Mouse (Mus musculus) limb, embryonic 15.5 days (tissue): ENCODE data around the gene Nlrp2. TPM values are rescaled to one million over a fixed set of nuclear protein-coding genes. Genes with fewer than 3 reads are reported as not detected.

Experiments
- ATAC-seq: fragments of 200-750 bp; cut with Nextera tagmentation; 2 replicates; pipeline ENCODE4 v1.8.0; 2017; ENCODE audit warnings: low read depth, moderate TSS enrichment; ENCODE audit not compliant: insufficient number of reproducible peaks, low FRiP score, low TSS enrichment
- H3K27ac ChIP-seq: fragments of 300-500 bp; sonication (generic); 2 replicates; pipeline ENCODE4 v1.5.1; 2015; ENCODE audit warnings: moderate library complexity, mild to moderate bottlenecking, inconsistent platforms
- H3K27me3 ChIP-seq: fragments of 300-500 bp; sonication (generic); 2 replicates; pipeline ENCODE4 v1.6.1; 2015; ENCODE audit warnings: inconsistent platforms
- H3K36me3 ChIP-seq: fragments of 300-500 bp; sonication (generic); 2 replicates; pipeline ENCODE4 v1.6.1; 2015; ENCODE audit warnings: inconsistent platforms
- H3K4me1 ChIP-seq: fragments of 300-500 bp; sonication (generic); 2 replicates; pipeline ENCODE4 v1.6.1; 2015; ENCODE audit warnings: inconsistent platforms
- H3K4me2 ChIP-seq: fragments of 300-500 bp; sonication (generic); 2 replicates; pipeline ENCODE4 v1.6.1; 2015; ENCODE audit warnings: mild to moderate bottlenecking, inconsistent platforms
- H3K4me3 ChIP-seq: fragments of 300-500 bp; sonication (generic); 2 replicates; pipeline ENCODE4 v1.5.1; 2015; ENCODE audit warnings: mild to moderate bottlenecking, inconsistent platforms
- H3K9ac ChIP-seq: fragments of 300-500 bp; sonication (generic); 2 replicates; pipeline ENCODE4 v1.6.1; 2015; ENCODE audit warnings: inconsistent platforms
- H3K9me3 ChIP-seq: fragments of 300-500 bp; sonication (generic); 2 replicates; pipeline ENCODE4 v1.6.1; 2016; ENCODE audit warnings: inconsistent platforms
- WGBS: fragments of 180-500 bp; shearing (Covaris S2); methylation state at CpG from one replicate; pipeline ENCODE4 v1.1.7; 2015; 5-methylcytosine and 5-hydroxymethylcytosine counted together
- polyA plus RNA-seq: library from polyadenylated mRNA; unstranded; fragments of >200 nt; fragmentation: Nextera tagmentation; extraction: Ambion mirVana; gene quantifications from 2 replicates; pipeline ENCODE4 v1.2.1, GENCODE M21; 2015

The Nlrp2 gene
- not detected in 2 replicates for polyA plus RNA-seq

- no peak within 1 kb of the TSS for H3K27ac ChIP-seq
- no peaks in the 10 kb centered on the region for H3K4me1 ChIP-seq
- H3K36me3 ChIP-seq: no peaks in the 10 kb centered on the region
- no peak within 1 kb of the TSS for H3K4me2 ChIP-seq
- H3K9ac ChIP-seq: no peak within 1 kb of the TSS
- no peaks in the 10 kb centered on the region for H3K27me3 ChIP-seq
- ATAC-seq: no peak
- 81% methylated on average over 4 of the region's 4 CpGs for WGBS
- H3K9me3 ChIP-seq: peaks cover 10% of the 10 kb centered on the region; the same call in 1 of the 2 replicates
- no peak within 1 kb of the TSS for H3K4me3 ChIP-seq
Measured at GRCm38 (mm10) chr7:5350935-5351334, at the start of gene Nlrp2. Nlrp2 (minus strand) TSS chr7:5351035.

- ATAC-seq: no peak
- Histone ChIP-seq H3K9ac (no peak overlapping the region), H3K27me3 (no peaks in the 10 kb centered on the region), H3K27ac (no peak overlapping the region), H3K4me3 (no peak overlapping the region), H3K4me2 (no peak overlapping the region), H3K4me1 (no peaks in the 10 kb centered on the region), H3K9me3 (0 out of 2 replicates have a peak, but pooled peaks cover 3% of the 10 kb centered on the region), H3K36me3 (no peaks in the 10 kb centered on the region)
- WGBS: 75% methylated on average over 2 of the region's 2 CpGs
Measured at GRCm38 (mm10) chr7:5366724-5367123, 15.9 kb upstream of the Nlrp2 start.

- H3K9me3 ChIP-seq: peaks cover 6% of the 10 kb centered on the region; the same call in 1 of the 2 replicates
- 93% methylated on average over 5 of the region's 5 CpGs for WGBS
- H3K4me1 ChIP-seq: no peaks in the 10 kb centered on the region
- no peak for ATAC-seq
- no peaks in the 10 kb centered on the region for H3K27me3 ChIP-seq
- no peak overlapping the region for H3K4me2 ChIP-seq
- no peak overlapping the region for H3K9ac ChIP-seq
- H3K36me3 ChIP-seq: no peaks in the 10 kb centered on the region
- H3K27ac ChIP-seq: no peak overlapping the region
- no peak overlapping the region for H3K4me3 ChIP-seq
Measured at GRCm38 (mm10) chr7:5363599-5363998, 12.8 kb upstream of the Nlrp2 start.

GRCm38 (mm10) chr7:5350237-5350636 lies 598 bp downstream of the Nlrp2 start, which contains the start of gene Gm5065:
Gm5065 (plus strand) TSS chr7:5350537.
- 90% methylated on average over 1 of the region's 1 CpGs for WGBS
- H3K36me3 ChIP-seq: no peaks in the 10 kb centered on the region
- no peak within 1 kb of the TSS for H3K9ac ChIP-seq
- H3K27me3 ChIP-seq: no peaks in the 10 kb centered on the region
- no peaks in the 10 kb centered on the region for H3K4me1 ChIP-seq
- H3K9me3 ChIP-seq: peaks cover 6% of the 10 kb centered on the region; the same call in 1 of the 2 replicates
- no peak for ATAC-seq
- no peak within 1 kb of the TSS for H3K4me3 ChIP-seq
- H3K27ac ChIP-seq: no peak within 1 kb of the TSS
- H3K4me2 ChIP-seq: no peak within 1 kb of the TSS

GRCm38 (mm10) chr7:5327511-5327910 lies 23.3 kb downstream of the Nlrp2 start:
- Histone ChIP-seq H3K27ac (no peak overlapping the region), H3K4me1 (no peaks in the 10 kb centered on the region), H3K27me3 (no peaks in the 10 kb centered on the region), H3K9ac (no peak overlapping the region), H3K9me3 (no peaks in the 10 kb centered on the region; the same call in 1 of the 2 replicates), H3K36me3 (no peaks in the 10 kb centered on the region), H3K4me3 (no peak overlapping the region), H3K4me2 (no peak overlapping the region)
- 90% methylated on average over 1 of the region's 1 CpGs for WGBS
- no peak for ATAC-seq

GRCm38 (mm10) chr7:5288281-5288680 lies 62.6 kb downstream of the Nlrp2 start:
- no peaks in the 10 kb centered on the region for H3K4me1 ChIP-seq
- no peak for ATAC-seq
- H3K4me3 ChIP-seq: no peak overlapping the region
- WGBS: 63% methylated on average over 1 of the region's 1 CpGs
- no peaks in the 10 kb centered on the region for H3K36me3 ChIP-seq
- no peaks in the 10 kb centered on the region for H3K27me3 ChIP-seq
- H3K4me2 ChIP-seq: no peak overlapping the region
- no peak overlapping the region for H3K27ac ChIP-seq
- no peak overlapping the region for H3K9ac ChIP-seq
- H3K9me3 ChIP-seq: no peaks in the 10 kb centered on the region

GRCm38 (mm10) chr7:5263051-5263450 lies 87.8 kb downstream of the Nlrp2 start:
- H3K9ac ChIP-seq: no peak overlapping the region
- H3K4me2 ChIP-seq: no peak overlapping the region

More at GRCm38 (mm10) chr7:5263051-5263450, 87.8 kb downstream of the Nlrp2 start:
- Histone ChIP-seq H3K4me1 (no peaks in the 10 kb centered on the region), H3K27me3 (no peaks in the 10 kb centered on the region), H3K4me3 (no peak overlapping the region), H3K36me3 (no peaks in the 10 kb centered on the region), H3K27ac (no peak overlapping the region), H3K9me3 (peaks cover 5% of the 10 kb centered on the region; the same call in 1 of the 2 replicates)
- 86% methylated on average over 3 of the region's 3 CpGs for WGBS
- ATAC-seq: no peak

Other genes starting within 250 kb of the Nlrp2 start
- not detected in 2 replicates for gene Rfpl4, start 234.1 kb downstream of the Nlrp2 start, polyA plus RNA-seq
- gene Rasl2-9, start 225.1 kb downstream of the Nlrp2 start, polyA plus RNA-seq: 0.59 and 0.63 TPM in 2 replicates
- not detected in 2 replicates for gene Vmn1r55, start 201.4 kb downstream of the Nlrp2 start, polyA plus RNA-seq
- gene Vmn1r56, start 154.3 kb downstream of the Nlrp2 start, polyA plus RNA-seq: not detected in 2 replicates
- gene Vmn1r57, start 132.5 kb downstream of the Nlrp2 start, polyA plus RNA-seq: not detected in 2 replicates
- not detected in 2 replicates for gene Gm5065, start 498 bp downstream of the Nlrp2 start, polyA plus RNA-seq
- not detected in 2 replicates for gene Vmn1r58, start 62.4 kb upstream of the Nlrp2 start, polyA plus RNA-seq
- gene Vmn1r59, start 105.7 kb upstream of the Nlrp2 start, polyA plus RNA-seq: not detected in 2 replicates
- not detected in 2 replicates for gene Vmn2r28, start 142.9 kb upstream of the Nlrp2 start, polyA plus RNA-seq
- gene Vmn1r60, start 196.3 kb upstream of the Nlrp2 start, polyA plus RNA-seq: not detected in 2 replicates